Mouse (Mus musculus): ENCODE measurements around the gene Trpc2.
"Not testable (repeated sequence)": the region's sequence is repeated elsewhere in the genome, so short reads cannot be mapped to it uniquely, and the experiment has no call there.

Trpc2 gene

DNA sequence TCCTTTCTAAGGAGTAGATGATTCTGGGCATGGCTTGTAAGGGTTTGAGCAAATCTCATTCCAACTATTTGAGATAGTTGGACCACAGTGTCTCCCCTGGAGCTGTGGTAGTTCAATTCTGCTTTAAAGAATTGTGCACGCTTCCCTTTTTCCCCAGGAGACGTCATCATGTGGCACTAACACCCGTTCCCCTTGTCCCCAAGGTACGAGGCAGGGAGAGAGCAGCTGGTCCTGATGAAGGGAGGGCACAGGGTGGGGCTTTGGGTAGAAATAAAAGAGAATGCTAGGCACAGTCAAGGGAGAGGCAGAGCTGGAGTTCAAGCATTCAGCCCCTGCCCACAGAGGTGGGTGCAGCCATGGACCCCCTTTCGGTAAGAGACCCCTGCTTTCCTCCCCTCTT lies at the start of gene Trpc2:
Gene Trpc2, plus strand, starts transcription at position 301 of the 400 bp plus-strand sequence.
- no peak for ATAC-seq (ENCODE audit: insufficient number of reproducible peaks, low FRiP score, low TSS enrichment)

DNA sequence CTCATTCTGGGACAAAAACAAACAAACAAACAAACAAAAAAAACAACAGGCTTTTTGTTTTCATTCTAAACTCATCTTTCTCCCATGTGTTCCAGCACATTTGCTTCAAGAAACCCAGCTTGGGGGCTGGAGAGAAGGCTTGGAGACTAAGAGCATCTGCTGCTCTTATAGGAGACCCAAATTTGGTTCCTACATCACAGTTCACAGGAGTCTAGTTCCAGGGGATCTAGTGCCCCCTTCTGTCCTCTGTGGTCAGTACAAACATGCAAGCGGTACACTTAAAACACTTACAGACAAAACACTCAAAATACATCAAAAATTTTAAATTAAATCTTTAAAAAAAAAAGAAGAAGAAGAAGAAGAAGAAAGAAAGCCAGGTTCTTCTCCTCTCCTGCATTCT lies 48.0 kb upstream of the Trpc2 start:
- no peak for ATAC-seq (ENCODE audit: insufficient number of reproducible peaks, low FRiP score, low TSS enrichment)

DNA sequence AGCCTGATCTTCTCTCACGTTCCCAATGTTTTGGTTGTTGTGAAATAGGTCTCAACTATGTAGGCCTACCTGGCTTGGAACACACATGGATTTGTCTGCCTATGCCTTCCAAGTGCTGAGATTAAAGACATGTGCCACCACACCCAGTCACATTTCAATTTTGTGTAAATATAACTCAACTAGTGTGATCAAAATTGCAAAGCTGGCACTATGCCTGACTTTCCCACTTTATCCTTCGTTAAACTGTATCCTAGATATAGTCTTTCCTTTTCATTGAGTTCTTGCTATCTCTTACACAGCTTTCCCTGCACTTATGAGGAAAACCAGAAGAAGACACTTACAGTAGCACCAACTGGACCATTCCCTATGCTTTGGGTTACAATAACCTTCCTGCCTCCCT lies 47.4 kb upstream of the Trpc2 start:
- no peak for ATAC-seq (ENCODE audit: insufficient number of reproducible peaks, low FRiP score, low TSS enrichment)

DNA sequence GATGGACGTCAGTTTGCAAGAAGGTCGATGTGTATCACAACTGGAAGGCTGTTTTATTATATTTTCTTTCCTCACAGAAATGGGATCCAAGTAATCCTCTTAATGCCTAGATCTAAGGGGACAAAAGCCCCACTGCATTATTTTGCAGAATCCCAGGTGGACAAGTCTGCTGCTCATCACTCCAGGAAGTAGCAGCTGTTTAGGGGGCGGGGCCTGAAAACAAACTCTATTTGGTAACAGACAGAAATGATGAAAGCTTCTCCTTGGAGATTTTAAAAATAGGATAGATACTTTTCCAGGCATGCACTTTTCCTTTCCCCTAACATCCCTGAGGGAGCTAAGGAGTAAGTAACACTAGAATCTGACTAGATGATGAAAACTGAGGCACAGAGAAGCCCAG lies 45.6 kb upstream of the Trpc2 start:
- ATAC-seq (ENCODE audit: insufficient number of reproducible peaks, low FRiP score, low TSS enrichment), result no peak

DNA sequence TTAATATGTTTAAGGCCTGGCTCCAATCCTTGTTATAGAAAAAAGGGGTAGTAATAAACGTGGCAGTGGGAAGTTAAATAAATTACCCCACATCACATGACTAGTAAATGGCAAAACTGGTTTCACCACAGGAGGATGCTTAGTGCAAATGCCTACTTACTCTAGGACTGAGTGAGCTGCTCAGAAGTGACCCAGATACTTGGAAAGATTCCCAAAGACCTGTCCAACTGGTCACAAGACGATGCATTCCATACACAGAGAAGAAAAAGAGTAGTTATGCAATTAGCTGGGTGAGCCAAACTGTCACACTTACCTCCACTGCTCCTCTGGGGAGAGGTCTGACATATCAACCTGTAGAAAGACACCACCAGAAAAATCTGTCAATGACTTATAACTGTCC lies 40.6 kb upstream of the Trpc2 start:
- no peak for ATAC-seq (ENCODE audit: insufficient number of reproducible peaks, low FRiP score, low TSS enrichment)

DNA sequence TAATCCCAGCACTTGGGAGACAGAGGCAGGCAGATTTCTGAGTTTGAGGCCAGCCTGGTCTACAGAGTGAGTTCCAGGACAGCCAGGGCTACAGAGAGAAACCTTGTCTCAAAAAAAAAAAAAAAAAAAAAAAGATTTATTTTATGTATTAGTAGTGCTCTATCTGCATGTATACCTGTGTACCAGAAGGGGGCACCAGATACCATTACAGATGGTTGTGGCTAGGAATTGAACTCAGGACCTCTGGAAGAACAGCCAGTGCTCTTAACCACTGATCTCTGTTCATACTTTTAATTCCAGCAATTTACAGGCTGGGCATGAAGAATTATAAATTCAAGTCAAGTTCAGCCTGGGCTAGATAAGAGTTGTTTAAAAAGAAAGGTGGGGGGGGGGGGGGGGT lies 34.4 kb upstream of the Trpc2 start:
- not testable (repeated sequence) for ATAC-seq (ENCODE audit: insufficient number of reproducible peaks, low FRiP score, low TSS enrichment)

DNA sequence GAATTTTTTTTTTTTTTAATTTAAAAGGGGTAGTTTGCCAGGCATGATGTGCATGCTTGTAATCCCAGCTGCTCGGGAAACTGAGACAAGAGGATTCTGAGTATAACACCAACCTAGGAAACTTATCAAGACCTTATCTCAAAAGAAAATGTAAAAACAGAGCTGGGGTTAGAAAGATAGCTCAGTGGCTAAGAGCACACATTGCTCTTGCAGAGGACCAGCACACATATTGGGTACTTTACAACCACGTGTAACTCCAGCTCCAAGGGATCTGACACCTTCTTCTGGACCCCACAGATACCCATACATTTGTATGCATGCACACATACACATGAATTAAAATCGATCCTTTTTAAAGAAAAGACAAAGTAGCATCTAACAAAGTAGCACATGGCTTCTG lies 21.6 kb upstream of the Trpc2 start:
- ATAC-seq (ENCODE audit: insufficient number of reproducible peaks, low FRiP score, low TSS enrichment), result no peak

DNA sequence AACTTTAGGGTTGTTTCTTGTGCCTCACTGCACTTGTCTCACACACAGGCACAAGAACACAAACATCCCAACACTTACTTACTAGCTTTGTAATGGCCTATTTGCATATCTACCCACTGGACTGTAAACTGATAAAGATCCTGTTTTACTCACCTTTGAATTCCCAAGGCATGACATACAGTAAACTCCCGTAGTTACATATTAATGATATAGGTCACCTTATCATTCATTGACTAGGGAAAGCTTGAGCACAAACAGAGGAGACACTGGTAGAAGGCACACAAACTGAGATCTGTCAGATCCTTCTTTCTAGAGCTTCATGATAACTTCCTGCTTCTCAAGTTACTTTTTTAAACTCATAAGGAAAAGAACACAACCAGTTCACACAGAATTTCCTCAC lies 20.7 kb upstream of the Trpc2 start:
- no peak for ATAC-seq (ENCODE audit: insufficient number of reproducible peaks, low FRiP score, low TSS enrichment)

DNA sequence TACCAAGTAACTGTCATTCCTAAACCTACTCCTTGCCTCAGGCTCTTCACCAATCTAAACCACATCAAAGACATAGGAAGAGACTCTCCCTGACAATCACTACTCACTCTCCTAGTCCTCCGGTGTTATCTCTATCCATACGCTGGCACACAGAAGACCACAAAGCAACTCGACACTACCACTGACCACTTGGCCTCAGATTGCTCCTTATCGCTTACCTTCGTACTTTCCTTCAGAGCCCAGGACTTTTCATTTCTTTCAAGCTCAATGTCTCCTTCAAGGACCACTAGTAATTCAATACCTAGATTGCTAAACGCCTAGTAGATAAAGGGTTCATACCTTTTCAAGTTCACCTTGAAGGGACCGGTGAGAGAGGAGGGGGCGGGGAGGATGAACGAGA lies 19.0 kb upstream of the Trpc2 start:
- no peak for ATAC-seq (ENCODE audit: insufficient number of reproducible peaks, low FRiP score, low TSS enrichment)

DNA sequence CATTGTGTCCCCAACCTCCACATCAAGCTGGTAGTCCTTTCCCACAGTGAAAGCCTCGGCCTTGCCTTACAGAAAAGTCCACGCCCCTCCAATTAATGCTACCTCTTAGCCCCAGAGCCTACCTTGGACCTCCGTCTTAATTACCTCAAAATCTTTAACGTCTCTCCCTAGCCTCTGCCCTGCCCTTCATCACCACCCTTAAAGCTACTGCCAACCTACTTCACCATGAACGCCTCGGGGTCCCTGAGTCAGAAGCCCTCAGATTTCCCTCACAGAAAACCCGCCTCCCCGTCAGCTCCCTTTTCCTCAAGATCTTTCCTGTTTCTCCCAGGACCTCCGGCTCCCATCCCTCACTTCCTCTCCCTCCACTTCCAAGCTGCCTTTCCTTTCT lies 18.3 kb upstream of the Trpc2 start:
- no peak; the same call in 1 of the 2 replicates for ATAC-seq (ENCODE audit: insufficient number of reproducible peaks, low FRiP score, low TSS enrichment)

DNA sequence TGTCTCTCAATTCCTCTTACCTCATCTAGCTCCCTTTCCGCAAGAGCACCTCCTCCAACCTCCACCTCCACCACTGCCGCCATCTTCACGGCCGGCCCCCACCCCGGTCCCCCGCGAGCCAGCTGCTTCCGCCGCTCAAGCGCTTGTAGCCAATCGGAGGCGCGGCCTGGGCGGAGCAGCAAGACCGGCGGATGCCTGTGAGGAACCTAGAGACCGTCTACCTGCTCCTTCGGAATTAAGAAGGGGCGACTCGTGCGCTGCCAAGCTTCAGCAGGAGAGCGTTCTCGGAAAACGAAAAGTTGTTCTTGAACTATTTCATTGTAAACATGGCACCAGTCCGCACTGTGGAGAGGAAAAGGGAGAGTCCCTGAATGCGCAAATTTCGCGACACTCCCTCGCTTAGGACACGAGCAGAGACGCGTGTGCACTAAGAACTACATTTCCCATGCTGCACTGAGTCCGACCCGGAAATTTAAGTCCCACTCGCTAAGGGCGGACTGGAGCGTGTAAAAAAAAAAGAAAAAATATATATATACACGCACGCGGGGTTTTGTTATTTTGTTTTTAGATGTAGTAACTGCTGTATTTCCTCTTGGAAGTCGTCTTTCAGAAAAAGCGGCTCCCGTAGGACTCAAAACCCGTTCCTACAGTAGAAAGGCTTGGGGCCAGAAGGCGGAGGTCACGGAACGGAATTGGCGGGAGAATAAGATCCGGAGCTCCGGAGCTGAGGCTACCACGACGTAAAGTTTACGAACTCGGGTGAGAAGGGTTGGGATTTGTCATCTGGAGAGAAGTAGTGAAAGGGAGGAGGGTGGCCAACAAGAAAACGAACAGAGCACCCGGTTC lies 17.6 kb upstream of the Trpc2 start, which contains the start of the genes Rnf121, Xndc1 and Xntrpc:
Gene Rnf121, minus strand, starts transcription at position 424 of the 846 bp plus-strand sequence.
Gene Xndc1, plus strand, starts transcription at position 466 of the 846 bp plus-strand sequence.
Gene Xntrpc, plus strand, starts transcription at position 668 of the 846 bp plus-strand sequence.
- peak; percentile 95 for ATAC-seq (ENCODE audit: insufficient number of reproducible peaks, low FRiP score, low TSS enrichment)

DNA sequence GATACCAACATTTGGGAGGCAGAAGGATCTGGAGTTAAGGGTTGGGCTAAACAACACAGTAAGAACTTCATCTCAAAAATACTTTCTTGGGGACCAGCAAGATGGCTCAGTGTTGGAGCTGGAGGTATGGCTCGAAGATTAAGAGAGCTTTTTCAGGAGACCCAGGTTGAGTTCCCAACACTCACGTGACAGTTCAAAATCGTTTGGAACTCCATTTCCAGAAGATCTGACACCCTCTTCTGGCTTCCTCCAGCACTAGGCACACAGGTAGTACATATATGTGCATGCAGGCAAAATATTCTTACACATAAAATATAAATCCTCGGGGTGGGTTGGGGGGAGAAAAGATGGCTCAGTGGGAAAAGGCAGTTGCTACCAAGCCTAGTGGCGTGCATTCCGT lies 16.6 kb upstream of the Trpc2 start:
- no peak for ATAC-seq (ENCODE audit: insufficient number of reproducible peaks, low FRiP score, low TSS enrichment)

DNA sequence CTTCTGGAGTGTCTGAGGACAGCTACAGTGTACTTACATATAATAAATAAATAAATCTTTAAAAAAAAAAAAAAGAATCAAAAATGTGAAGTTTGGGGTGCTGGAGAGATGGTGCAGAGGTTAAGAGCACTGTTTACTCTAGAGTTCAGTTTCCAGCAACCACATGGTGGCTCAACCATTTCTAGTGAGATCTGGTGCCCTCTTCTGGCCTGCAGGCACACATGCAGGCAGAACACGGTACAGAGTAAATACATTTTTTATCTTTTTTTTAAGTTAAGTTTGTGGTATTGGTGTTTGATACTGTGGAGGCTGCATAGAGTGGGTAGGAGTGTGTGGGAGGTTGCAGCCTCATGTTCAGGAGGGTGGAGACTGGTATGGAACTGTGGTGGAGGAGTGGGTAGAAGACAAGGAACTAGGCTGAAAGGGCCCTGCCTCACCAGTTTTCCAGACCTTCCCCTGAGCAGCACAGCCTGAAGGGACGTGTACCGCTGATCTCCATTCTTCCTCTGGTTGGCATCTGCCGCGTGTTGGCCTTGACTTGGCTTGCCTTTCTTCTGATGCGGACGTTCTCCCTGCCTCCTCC lies 6.1 kb upstream of the Trpc2 start:
- no peak for ATAC-seq (ENCODE audit: insufficient number of reproducible peaks, low FRiP score, low TSS enrichment)

DNA sequence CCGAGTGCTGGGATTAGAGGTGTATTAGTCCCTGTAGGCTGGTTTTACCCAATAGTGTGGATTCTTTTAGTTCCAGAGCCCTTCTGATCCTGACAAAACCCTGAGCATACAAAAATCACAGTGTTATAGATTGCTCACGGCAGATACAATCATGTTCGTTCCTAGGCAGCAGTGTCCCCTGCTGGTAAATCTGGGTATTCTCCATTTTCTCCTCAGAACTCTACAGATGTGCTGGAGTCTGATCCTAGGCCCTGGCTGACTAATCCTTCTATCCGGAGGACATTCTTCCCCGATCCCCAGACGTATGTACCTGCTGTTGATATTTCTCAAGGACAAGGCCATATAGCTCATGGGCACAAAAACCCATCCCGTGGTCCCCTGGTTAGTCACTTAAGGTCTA lies 4.4 kb upstream of the Trpc2 start:
- ATAC-seq (ENCODE audit: insufficient number of reproducible peaks, low FRiP score, low TSS enrichment), result no peak

DNA sequence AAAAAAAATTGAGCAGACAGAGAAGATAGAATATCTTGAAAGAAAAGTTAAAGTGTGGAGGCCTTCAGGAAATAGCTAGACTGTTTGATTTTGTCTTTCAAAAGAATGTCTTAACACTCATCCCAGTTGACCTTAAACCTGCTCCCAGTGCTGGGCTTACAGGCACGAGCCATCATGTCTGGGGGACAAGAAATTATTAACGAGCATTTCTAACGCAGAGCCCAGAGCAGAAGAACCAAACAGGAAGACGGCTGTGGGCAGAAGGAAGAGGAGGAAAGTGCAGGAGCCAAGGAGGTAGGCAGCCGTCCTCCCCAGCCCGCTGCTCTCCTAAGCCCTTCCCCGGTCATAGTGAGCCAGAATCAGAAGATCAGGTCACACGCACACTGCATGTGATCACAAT lies 2.6 kb upstream of the Trpc2 start:
- no peak for ATAC-seq (ENCODE audit: insufficient number of reproducible peaks, low FRiP score, low TSS enrichment)

DNA sequence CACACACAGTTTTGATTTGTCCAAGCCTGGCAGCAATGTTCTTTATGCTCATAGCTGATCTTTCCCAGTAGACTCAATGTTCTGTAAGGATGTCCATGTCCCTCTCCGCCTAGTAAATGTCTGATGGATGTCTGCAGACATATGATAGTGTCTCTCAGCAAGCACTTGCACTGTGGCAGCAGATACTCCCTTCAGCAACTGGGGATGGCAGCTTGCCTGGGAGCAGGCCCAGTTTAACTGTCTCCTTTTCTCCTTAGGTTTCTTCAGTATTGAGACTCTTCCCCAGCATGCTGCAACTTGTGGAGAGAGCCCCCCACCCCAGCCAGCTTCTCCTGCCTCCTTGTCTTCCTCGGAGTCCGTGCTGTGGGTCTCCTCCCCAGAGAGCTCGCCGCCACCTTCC lies 1.1 kb upstream of the Trpc2 start:
- no peak for ATAC-seq (ENCODE audit: insufficient number of reproducible peaks, low FRiP score, low TSS enrichment)

DNA sequence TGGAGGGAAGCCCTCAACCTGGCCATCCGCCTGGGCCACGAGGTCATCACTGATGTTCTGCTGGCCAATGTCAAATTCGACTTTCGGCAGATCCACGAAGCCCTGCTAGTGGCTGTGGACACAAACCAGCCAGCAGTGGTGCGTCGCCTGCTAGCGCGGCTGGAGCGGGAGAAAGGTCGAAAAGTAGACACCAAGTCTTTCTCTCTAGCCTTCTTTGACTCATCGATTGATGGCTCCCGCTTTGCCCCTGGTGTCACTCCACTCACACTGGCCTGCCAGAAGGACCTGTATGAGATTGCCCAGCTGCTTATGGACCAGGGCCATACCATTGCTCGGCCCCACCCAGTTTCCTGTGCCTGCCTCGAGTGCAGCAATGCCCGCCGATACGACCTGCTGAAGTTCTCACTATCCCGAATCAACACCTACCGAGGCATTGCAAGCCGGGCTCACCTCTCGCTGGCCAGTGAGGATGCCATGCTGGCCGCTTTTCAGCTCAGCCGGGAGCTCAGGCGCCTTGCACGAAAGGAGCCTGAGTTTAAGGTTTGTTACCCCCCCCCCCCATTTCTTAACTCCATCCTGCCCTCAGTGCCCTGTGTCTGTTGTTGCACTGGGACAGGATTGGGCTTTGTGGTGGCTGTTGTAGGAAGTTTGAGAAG lies 1.3 kb downstream of the Trpc2 start:
- no peak for ATAC-seq (ENCODE audit: insufficient number of reproducible peaks, low FRiP score, low TSS enrichment)

DNA sequence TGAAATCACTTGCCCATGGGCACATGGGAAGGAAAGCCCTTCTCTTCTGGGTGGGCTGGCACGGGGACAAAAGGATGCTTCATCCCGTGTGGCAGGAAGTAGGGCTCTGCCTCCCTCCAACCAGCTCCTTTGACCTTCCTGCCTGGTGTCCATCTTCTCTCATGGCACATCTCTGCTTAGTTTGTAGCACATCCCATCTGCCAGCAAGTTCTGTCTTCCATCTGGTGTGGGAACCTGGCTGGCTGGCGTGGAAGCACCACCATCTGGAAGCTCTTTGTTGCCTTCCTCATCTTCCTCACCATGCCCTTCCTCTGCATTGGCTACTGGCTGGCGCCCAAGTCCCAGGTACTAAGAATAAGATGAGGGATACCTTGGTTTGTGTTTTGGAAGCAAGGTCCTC lies 4.4 kb downstream of the Trpc2 start:
- ATAC-seq (ENCODE audit: insufficient number of reproducible peaks, low FRiP score, low TSS enrichment), result no peak

DNA sequence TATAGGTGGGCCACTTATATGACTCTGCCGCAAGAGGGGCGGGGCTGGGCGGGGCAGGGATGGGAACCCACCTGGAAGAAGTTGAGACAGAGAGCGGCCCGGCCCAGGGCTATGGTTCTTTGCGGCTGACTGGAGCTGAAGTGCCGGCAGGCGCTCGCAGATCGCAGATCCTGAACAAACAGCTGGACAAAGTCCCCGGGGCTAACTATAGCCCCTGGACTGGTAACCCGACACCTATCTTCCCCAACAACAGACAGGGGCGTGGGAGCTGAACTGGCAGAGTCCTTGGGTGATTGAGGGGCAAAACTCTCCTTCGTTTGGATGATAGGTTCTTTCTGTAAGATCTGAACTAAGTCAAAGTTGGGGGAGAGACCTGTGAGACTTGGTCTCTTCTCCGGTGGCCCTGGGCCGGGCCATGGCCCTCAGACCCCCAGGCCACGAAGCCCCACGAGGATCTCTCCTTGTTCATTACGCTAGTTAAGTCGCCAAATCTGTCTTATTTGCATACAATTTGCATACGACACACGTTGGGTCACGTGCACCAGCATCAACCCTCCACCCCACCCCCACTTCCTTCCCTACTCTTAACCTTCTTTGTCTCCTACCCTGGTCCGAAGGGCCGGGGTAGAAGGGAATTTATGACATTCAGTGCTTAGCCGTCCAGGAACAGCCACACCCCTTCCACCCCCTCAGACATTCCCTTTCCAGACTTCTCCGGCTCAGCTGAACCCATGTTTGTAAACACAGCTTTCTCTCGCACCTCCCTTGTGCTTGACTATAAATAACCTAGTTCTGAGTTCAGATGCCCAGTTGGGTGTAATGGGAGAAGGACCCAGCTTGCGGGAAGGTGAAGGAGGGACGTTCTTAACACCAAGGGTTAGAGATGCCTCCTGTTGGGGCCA lies 17.1 kb downstream of the Trpc2 start:
- no peak for ATAC-seq (ENCODE audit: insufficient number of reproducible peaks, low FRiP score, low TSS enrichment)

DNA sequence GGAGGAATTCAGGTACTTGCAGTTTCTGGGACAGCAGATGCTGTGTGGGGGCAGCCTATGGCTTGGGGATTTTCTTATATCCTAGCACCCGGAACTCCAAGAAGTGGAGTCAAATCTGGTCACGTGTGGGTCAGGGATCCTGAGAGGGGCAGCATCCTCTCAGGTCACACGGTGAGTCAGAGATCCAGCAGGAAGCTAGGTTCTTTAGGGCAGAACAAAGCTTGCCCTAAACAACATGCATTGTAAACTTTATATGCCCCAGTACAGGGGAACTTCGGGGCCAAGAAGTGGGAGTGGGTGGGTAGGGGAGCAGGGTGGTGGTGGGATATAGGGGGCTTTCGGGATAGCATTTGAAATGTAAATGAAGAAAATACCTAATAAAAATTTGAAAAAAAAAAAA lies 18.0 kb downstream of the Trpc2 start:
- no peak for ATAC-seq (ENCODE audit: insufficient number of reproducible peaks, low FRiP score, low TSS enrichment)
